Mouse (Mus musculus): ENCODE measurements around the gene Gm20683. TPM values are rescaled to one million over a fixed set of nuclear protein-coding genes. Genes with fewer than 3 reads are reported as not detected.
A peak's percentile ranks its signal among the peaks of the same experiment; 100 is the strongest.

Gm20683 gene
- total RNA-seq, 1 experiment from 2014 or later, result 1.4 TPM

GRCm38 (mm10) chr17:25860832-25861703, 19.5 kb upstream of the Gm20683 start, which contains the start of gene Wdr90:
Gene Wdr90 (minus strand): TSS chr17:25861501.
- ATAC-seq (replicated peaks in 1 of 2; ENCODE audit: insufficient read depth in 1 of 2, low FRiP score in 2 of 2, low TSS enrichment in 1 of 2, low read depth in 1 of 2, poor library complexity in 2 of 2, severe bottlenecking in 2 of 2), result peak; percentile 97

DNA sequence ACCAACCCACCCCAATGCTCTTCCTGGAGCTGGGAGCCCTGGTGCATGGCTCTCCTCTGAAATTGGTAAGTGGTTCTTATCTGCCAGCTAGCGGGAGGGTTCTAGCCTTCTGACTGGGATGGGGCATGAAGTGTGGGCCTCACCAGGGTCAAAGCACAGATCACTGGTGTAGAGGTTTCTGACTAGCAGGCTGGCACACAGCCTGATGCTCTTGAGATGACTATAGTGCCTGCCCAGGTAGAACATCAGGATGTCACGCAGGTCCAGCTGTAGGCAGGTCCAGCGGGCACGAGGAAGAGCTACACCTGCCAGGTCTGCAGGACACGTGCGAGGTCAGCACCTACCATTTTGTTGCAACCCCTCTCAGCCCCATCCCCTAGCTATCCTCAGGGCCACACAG, 18.7 kb upstream of the Gm20683 start:
- ATAC-seq (replicated peaks in 1 of 2; ENCODE audit: insufficient read depth in 1 of 2, low FRiP score in 2 of 2, low TSS enrichment in 1 of 2, low read depth in 1 of 2, poor library complexity in 2 of 2, severe bottlenecking in 2 of 2), result no peak

DNA sequence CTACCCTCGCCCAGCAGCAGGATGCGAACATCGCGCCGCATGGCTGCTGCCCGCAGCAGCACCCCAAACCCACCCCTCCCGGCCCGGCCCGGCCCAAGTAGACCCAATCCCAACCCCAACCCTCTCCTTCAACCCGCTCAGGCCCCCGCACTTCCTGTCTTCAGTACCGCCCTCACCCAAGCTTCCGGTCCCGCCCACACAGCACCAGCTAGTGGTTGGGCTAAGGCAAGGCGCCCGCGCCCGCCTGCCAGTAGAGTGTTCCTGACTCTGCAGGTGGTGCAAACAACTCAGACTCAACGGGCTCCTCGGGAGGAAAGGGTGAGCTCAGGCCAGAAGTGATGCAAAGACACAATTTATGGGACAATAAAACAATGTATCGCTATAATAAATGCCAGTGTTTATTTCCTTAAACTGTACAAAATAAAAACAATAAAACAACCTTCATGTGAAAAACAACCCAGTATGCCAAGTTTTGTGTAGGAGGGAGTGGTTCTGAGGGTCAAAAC, 2.9 kb upstream of the Gm20683 start, which contains the start of gene Rhot2:
Rhot2 (minus strand) TSS at position 456 of the 506 bp plus-strand sequence.
- ATAC-seq (replicated peaks in 1 of 2; ENCODE audit: insufficient read depth in 1 of 2, low FRiP score in 2 of 2, low TSS enrichment in 1 of 2, low read depth in 1 of 2, poor library complexity in 2 of 2, severe bottlenecking in 2 of 2), result peak; percentile 90 to 93

DNA sequence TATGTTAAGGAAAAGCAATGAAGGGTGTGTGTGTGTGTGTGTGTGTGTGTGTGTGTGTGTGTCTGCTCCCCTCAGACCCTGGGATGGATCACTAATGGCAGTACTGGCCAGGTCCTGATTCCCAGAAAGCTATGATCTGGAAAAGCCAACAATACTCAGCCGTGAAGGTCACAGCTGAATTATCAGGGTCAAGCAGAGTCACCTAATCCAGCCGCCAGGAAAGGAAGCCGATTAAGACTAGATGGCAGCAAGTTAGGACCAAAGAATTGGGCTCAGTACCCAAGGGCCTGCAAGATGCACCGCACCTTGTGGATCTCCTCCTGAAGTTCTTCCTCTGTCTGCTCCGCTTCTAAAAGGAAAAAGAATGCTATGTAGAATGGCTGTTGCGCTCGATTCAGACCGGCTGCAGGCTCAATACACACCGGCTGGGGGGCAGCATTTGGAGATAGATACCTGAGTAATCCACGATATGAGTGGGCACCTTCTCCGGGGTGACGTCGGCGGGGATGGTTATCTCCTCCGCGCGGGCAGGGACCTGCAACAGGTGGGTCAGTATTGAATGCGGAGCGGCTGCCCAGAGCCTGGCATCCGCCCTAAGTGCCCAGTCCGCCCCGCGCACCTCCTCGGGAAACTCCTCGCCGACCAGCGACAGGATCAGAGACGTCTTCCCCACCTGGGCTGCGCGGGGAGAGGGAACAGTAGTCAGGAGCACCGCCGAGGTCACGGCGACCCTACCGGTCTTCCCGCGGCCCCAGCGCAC, 2.3 kb upstream of the Gm20683 start:
- no peak for ATAC-seq (replicated peaks in 1 of 2; ENCODE audit: insufficient read depth in 1 of 2, low FRiP score in 2 of 2, low TSS enrichment in 1 of 2, low read depth in 1 of 2, poor library complexity in 2 of 2, severe bottlenecking in 2 of 2)

DNA sequence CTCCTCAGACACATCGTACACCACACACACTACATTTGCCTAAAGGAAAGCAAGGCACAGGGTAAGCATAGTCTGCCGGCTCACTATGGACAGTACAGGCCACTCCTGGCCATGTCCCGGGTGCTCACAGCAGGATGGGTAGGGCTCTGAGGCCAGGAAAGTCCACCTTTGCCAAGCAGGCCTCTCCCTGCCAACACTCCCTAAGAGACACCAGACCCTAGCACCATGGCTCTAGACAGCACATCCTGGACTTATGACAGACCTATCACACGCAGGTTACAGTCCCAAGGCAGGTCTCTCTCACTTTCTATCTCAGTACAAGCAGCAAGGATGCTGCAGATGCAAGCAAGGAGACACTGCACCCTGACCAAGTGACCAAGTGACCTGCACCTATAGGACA, 1.6 kb upstream of the Gm20683 start:
- ATAC-seq (replicated peaks in 1 of 2; ENCODE audit: insufficient read depth in 1 of 2, low FRiP score in 2 of 2, low TSS enrichment in 1 of 2, low read depth in 1 of 2, poor library complexity in 2 of 2, severe bottlenecking in 2 of 2), result no peak

GRCm38 (mm10) chr17:25842509-25842908, 946 bp upstream of the Gm20683 start:
- no peak for ATAC-seq (replicated peaks in 1 of 2; ENCODE audit: insufficient read depth in 1 of 2, low FRiP score in 2 of 2, low TSS enrichment in 1 of 2, low read depth in 1 of 2, poor library complexity in 2 of 2, severe bottlenecking in 2 of 2)

DNA sequence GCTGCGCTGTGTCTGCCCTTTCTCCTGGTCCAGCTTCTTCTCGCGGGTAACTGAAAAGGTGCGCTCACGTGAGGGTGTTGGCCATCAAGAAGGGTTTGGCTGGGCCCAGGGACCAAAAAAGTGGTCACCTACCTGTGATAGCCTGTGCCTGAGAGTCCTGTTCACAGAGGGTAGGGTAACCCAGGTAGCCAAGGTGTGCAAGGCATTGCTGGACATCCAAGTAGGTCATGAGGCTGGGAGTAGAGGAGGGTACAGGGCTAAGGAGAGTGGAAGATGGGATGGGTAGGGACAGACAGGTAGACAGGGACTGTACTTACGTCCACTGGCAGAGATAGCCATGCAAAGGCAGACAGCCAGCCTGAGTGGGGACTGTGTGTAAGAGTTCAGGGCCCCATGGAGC, 1.0 kb downstream of the Gm20683 start:
- ATAC-seq (replicated peaks in 1 of 2; ENCODE audit: insufficient read depth in 1 of 2, low FRiP score in 2 of 2, low TSS enrichment in 1 of 2, low read depth in 1 of 2, poor library complexity in 2 of 2, severe bottlenecking in 2 of 2), result no peak

GRCm38 (mm10) chr17:25839455-25840235, 1.9 kb downstream of the Gm20683 start:
- no peak for ATAC-seq (replicated peaks in 1 of 2; ENCODE audit: insufficient read depth in 1 of 2, low FRiP score in 2 of 2, low TSS enrichment in 1 of 2, low read depth in 1 of 2, poor library complexity in 2 of 2, severe bottlenecking in 2 of 2)

GRCm38 (mm10) chr17:25838904-25839303, 2.7 kb downstream of the Gm20683 start:
- ATAC-seq (replicated peaks in 1 of 2; ENCODE audit: insufficient read depth in 1 of 2, low FRiP score in 2 of 2, low TSS enrichment in 1 of 2, low read depth in 1 of 2, poor library complexity in 2 of 2, severe bottlenecking in 2 of 2), result no peak

- no peak for ATAC-seq (replicated peaks in 1 of 2; ENCODE audit: insufficient read depth in 1 of 2, low FRiP score in 2 of 2, low TSS enrichment in 1 of 2, low read depth in 1 of 2, poor library complexity in 2 of 2, severe bottlenecking in 2 of 2)
Observed at GRCm38 (mm10) chr17:25837533-25837932, 4.0 kb downstream of the Gm20683 start.

DNA sequence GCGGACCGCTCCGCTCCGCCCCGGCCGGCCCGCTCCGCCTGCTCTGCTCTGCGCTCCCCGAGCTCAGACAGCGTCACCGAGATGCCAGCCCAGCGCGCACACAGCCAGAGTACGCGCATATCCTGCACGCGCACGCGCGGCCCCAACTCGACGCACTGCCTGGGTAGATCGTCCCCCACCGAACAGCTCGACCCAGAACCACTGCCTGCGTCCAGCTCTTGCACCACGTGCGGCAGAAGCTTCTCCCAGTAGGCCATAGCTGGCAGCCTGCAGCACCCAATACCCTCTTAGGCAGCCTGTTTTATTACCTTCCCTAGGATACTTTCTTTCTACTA, 4.5 kb downstream of the Gm20683 start, which contains the start of gene Rhbdl1:
Rhbdl1 (minus strand) TSS at position 220 of the 335 bp plus-strand sequence.
- no peak for ATAC-seq (replicated peaks in 1 of 2; ENCODE audit: insufficient read depth in 1 of 2, low FRiP score in 2 of 2, low TSS enrichment in 1 of 2, low read depth in 1 of 2, poor library complexity in 2 of 2, severe bottlenecking in 2 of 2)

DNA sequence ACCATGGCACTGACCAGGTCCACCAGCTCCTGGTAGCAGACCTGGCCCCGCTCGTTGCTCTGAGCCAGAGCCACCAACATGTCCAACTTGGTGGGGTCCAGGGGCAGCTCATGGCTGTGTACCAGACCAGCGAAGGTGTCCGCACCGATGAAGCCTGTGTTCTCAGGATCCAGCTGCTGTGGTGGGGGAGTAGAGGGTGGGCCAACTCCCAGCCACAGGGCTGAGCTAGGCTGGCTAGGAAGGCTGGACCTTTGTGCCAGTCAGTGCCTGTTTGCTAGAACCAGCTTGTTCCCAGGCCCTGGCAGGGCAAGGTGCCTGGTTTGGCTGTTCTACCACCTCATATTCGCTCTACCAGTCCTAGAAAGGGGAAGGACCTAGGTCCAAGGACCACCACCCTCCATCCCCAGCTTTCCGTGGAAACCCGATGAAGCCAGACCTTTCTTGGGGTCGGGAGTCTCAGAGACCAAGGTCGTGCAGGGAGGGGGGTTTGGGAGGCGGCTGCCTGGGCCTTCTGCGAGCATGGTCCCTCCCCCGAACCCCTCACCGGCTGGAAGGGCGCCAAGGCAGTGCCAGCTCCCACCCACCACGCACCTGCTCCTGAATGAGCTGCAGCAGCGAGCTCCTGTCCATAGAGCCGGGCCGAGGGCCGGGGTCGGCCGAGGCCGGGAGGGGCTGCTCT, 5.0 kb downstream of the Gm20683 start:
- no peak for ATAC-seq (replicated peaks in 1 of 2; ENCODE audit: insufficient read depth in 1 of 2, low FRiP score in 2 of 2, low TSS enrichment in 1 of 2, low read depth in 1 of 2, poor library complexity in 2 of 2, severe bottlenecking in 2 of 2)

DNA sequence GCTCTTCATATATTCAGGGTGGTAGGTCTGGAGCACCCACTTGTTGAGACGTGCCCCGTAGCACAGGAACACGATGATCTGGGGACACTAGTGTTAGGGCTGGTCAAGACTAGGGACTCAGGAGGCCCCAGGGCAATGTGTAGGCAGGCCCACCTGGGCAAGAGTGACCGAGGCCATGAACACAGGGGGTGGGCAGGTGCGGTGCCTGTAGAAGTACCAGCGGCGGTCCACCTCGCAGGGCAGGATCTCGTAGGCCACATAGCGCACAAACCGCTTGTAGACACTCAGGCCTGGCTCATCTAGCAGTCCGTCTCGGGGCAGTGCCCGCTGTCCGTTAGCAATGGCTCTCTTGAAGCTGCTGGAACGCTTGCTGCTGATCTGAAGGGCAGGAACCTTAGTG, 5.7 kb downstream of the Gm20683 start:
- ATAC-seq (replicated peaks in 1 of 2; ENCODE audit: insufficient read depth in 1 of 2, low FRiP score in 2 of 2, low TSS enrichment in 1 of 2, low read depth in 1 of 2, poor library complexity in 2 of 2, severe bottlenecking in 2 of 2), result no peak

DNA sequence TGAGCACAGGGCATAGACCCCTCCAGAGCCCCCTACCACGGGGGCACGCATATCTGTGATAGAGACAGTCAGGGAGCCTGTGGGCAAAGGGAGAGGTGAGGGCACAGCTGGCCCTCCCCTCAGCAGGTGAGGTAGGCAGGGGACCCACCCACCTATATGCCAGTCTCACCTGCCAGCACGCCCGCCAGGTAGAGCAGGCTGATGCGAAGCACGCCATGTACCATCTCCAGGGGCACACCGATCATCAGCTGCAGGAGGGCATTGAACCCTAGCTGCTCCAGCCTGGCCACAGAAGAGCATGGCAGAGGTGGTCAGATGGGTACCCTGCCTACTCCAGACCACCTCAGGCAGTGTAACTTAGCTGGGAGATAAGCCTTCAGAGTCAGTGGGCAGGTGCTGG, 6.3 kb downstream of the Gm20683 start:
- ATAC-seq (replicated peaks in 1 of 2; ENCODE audit: insufficient read depth in 1 of 2, low FRiP score in 2 of 2, low TSS enrichment in 1 of 2, low read depth in 1 of 2, poor library complexity in 2 of 2, severe bottlenecking in 2 of 2), result no peak

GRCm38 (mm10) chr17:25834595-25835222, 6.9 kb downstream of the Gm20683 start:
- no peak for ATAC-seq (replicated peaks in 1 of 2; ENCODE audit: insufficient read depth in 1 of 2, low FRiP score in 2 of 2, low TSS enrichment in 1 of 2, low read depth in 1 of 2, poor library complexity in 2 of 2, severe bottlenecking in 2 of 2)

DNA sequence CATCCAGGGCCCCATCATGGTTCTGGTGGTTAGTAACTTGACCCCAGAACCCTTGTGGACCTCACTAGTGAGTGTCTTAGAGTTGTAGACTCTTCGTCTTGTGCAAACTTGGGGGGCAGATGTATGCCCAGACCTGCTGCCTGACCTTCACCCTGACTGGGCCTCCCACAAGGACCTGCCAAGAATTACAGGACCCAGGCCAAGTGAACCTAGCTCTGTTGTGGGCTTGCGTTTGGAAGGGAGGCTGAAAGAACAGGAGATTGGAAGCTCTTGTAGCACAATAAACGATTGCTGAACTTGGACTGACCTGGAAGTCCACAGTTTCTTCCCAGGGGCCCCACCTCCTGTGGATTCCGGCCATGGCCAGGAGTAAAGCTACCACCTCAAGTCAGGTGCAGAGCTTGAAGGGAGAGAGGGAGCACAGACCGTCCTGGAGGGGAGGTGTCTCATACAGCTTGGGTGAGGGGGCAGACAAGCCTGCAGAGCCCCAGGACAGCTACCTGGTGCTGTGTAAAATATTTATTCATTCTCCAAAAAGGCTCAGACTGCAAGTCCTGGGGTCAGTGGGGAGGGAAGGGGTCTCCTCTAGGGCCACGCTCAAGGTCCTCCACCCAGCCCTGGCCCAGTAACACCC, 7.5 kb downstream of the Gm20683 start:
- ATAC-seq (replicated peaks in 1 of 2; ENCODE audit: insufficient read depth in 1 of 2, low FRiP score in 2 of 2, low TSS enrichment in 1 of 2, low read depth in 1 of 2, poor library complexity in 2 of 2, severe bottlenecking in 2 of 2), result no peak

All from hematopoietic stem cell, adult 5-6 weeks (primary cell).